Mouse (Mus musculus) spleen, adult 2 months (tissue): ENCODE results near the gene Epha6.

Source experiments
- CTCF ChIP-seq: fragments of 200-500 bp; IDR thresholded peaks from 2 replicates; pipeline ENCODE4 v1.5.1; 2011; ENCODE audit warnings: mild to moderate bottlenecking, inconsistent platforms; ENCODE audit not compliant: insufficient read depth, insufficient read length, insufficient replicate concordance; ENCODE audit errors: extremely low read depth
- POLR2A ChIP-seq: fragments of 200-500 bp; IDR thresholded peaks from 2 replicates; pipeline ENCODE4 v1.6.1; 2011; ENCODE audit warnings: low read depth, low read length, inconsistent platforms

DNA sequence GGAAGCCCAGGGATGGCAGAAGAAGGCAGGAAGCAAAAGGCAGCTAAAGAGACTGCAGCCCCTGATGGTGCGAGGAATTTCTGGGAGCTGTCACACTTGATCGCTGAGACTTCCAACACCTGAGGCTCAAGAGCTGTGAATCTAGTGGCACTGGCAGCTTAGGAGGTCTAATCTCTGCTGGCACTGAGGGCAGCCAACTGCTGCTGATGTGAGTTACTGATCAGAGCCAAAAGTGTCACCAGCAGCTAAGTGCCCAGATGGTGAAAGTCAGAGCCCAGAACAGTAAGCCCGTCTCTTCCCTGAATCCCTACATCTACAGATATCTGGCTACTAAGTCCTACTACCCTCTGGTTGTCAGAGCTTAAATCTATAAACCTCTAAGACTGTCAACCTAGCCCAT is 518.4 kb downstream of the Epha6 start:
- TF ChIP-seq POLR2A (no peak), CTCF (no peak)
